Comparison of ENCODE assay signal across 16 mouse cellular contexts in the genomic region with DNA sequence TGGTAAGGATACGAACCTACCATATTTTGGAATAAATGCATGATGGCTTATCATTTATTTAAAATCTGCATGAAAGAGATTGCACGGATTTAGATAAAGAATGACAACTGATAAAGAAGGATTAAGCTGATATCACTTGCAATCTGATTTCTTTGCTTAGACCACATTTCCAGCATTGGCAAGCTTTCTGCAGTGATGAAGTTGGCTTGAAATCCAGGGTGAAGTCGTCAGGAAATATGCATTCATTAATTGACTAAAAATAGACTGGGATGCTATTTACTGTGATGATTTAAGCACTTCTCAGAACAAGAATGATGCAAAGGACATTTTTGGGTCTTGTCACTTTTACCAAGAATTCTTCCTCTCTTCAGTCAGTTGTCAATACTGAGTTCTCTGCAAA.
"Had no signal": no experiment of that assay in that cellular context is flagged by ENCODE, and none has a peak within 500 bp of the region (broad histone marks: within the 10 kb centered on the region; RNA-seq: fewer than 3 reads in every experiment).

No protein-coding gene starts in this region.

- DNase-seq: retina, postnatal 1 day; right cerebral cortex, adult 18-20 months; right cerebral cortex, postnatal 14 days; right cerebral cortex, postnatal 25 days; right cerebral cortex, postnatal 4 days; spleen, adult 18-20 months; thymus, adult 18-20 months; thymus, adult 2 months; thymus, postnatal 14 days; thymus, postnatal 25 days; thymus, postnatal 36 days; thymus, postnatal 4 days had no signal

- H3K4me3 ChIP-seq: neural tube, embryonic 13.5 days; neural tube, embryonic 15.5 days; stomach, embryonic 15.5 days had no signal

- H3K9ac ChIP-seq: neural tube, embryonic 13.5 days; neural tube, embryonic 15.5 days; stomach, embryonic 15.5 days had no signal

- H3K27me3 ChIP-seq: neural tube, embryonic 13.5 days; neural tube, embryonic 15.5 days; stomach, embryonic 15.5 days had no signal

- H3K4me2 ChIP-seq: neural tube, embryonic 13.5 days; neural tube, embryonic 15.5 days; stomach, embryonic 15.5 days had no signal

- H3K27ac ChIP-seq: neural tube, embryonic 13.5 days; neural tube, embryonic 15.5 days; stomach, embryonic 15.5 days; stomach, postnatal 0 days had no signal

- H3K9me3 ChIP-seq: neural tube, embryonic 13.5 days; neural tube, embryonic 15.5 days; stomach, embryonic 15.5 days had no signal

- H3K36me3 ChIP-seq: neural tube, embryonic 13.5 days; neural tube, embryonic 15.5 days; stomach, embryonic 15.5 days had no signal

- H3K4me1 ChIP-seq: neural tube, embryonic 13.5 days; neural tube, embryonic 15.5 days; stomach, embryonic 15.5 days had no signal
